Mouse (Mus musculus) embryonic facial prominence, embryonic 15.5 days (tissue): Measurements from ENCODE around the gene Syne2. TPM values are rescaled to one million over a fixed set of nuclear protein-coding genes. Genes with fewer than 3 reads are reported as not detected.

Source experiments
- ATAC-seq: fragments of 200-750 bp; cut with Nextera tagmentation; 2 replicates; pipeline ENCODE4 v1.8.0; 2017; ENCODE audit warnings: low read depth, moderate TSS enrichment; ENCODE audit not compliant: insufficient number of reproducible peaks, low FRiP score, low TSS enrichment
- H3K27ac ChIP-seq: fragments of 300-500 bp; sonication (generic); replicated peaks from 2 replicates; pipeline ENCODE4 v1.5.1; 2015; ENCODE audit warnings: mild to moderate bottlenecking, inconsistent platforms
- H3K27me3 ChIP-seq: fragments of 300-500 bp; sonication (generic); 2 replicates; pipeline ENCODE4 v1.6.1; 2015; ENCODE audit warnings: inconsistent platforms
- H3K36me3 ChIP-seq: fragments of 300-500 bp; sonication (generic); 2 replicates; pipeline ENCODE4 v1.6.1; 2015; ENCODE audit warnings: mild to moderate bottlenecking, inconsistent platforms
- H3K4me1 ChIP-seq: fragments of 300-500 bp; sonication (generic); 2 replicates; pipeline ENCODE4 v1.6.1; 2015; ENCODE audit warnings: inconsistent platforms
- H3K4me2 ChIP-seq: fragments of 300-500 bp; sonication (generic); replicated peaks from 2 replicates; pipeline ENCODE4 v1.6.1; 2015; ENCODE audit warnings: mild to moderate bottlenecking, inconsistent platforms
- H3K4me3 ChIP-seq: fragments of 300-500 bp; sonication (generic); replicated peaks from 2 replicates; pipeline ENCODE4 v1.5.1; 2015; ENCODE audit warnings: mild to moderate bottlenecking, inconsistent platforms
- H3K9ac ChIP-seq: fragments of 300-500 bp; sonication (generic); 2 replicates; pipeline ENCODE4 v1.6.1; 2015; ENCODE audit warnings: inconsistent platforms
- H3K9me3 ChIP-seq: fragments of 300-500 bp; sonication (generic); replicated peaks from 2 replicates; pipeline ENCODE4 v1.6.1; 2016; ENCODE audit warnings: inconsistent platforms
- WGBS: fragments of 180-500 bp; shearing (Covaris S2); methylation state at CpG from one replicate; pipeline ENCODE4 v1.1.7; 2015; 5-methylcytosine and 5-hydroxymethylcytosine counted together
- polyA plus RNA-seq: library from polyadenylated mRNA; unstranded; fragments of >200 nt; fragmentation: Nextera tagmentation; extraction: Ambion mirVana; gene quantifications from 2 replicates; pipeline ENCODE4 v1.2.1, GENCODE M21; 2015

Syne2 gene
- polyA plus RNA-seq, 1 experiment from 2014 or later, result 40.8 TPM

DNA sequence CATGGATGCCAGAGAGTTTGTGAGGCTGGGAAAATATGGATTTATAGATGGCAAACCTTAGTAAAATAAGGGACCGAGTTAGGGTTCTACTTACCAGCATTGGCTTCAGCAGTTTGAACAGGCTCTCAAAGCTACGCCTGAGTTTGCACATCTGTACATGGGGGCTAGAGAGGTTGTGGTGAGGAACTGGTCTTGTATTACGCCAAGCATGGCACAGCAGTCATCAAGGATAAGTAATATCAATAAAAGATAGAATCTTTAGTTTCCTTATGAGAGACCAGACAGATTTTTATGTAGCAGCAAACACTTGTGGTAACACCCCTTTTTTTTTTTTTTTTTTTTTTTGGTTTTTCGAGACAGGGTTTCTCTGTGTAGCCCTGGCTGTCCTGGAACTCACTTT, 194.9 kb downstream of the Syne2 start:
- Histone ChIP-seq H3K4me2 (no peak overlapping the region), H3K4me1 (peaks cover 7% of the 10 kb centered on the region), H3K27me3 (no peaks in the 10 kb centered on the region), H3K9ac (no peak overlapping the region), H3K9me3 (no peaks in the 10 kb centered on the region), H3K27ac (no peak overlapping the region), H3K4me3 (no peak overlapping the region), H3K36me3 (no peaks in the 10 kb centered on the region)
- WGBS, result 89% methylated on average over 3 of the region's 4 CpGs
- no peak for ATAC-seq

DNA sequence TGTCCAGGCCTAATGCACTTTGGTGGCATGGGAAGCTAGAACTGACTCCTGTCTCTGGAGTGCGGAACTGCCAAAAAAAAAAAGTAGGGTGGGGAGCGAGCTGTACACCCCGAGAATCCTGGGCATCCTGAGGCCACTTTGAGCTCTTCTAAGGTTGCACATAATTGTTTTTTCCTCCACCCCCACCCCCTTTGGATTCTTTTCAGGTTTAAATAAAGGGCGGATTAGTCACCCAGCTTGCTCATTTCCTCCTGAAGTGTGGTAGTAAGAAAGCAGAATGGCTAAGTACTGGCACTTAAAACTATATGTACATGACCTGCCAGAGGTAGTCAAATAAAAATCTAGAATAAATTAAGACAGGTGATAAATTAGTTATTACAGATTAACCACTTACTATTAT, 195.5 kb downstream of the Syne2 start:
- H3K4me1 ChIP-seq, result peaks cover 7% of the 10 kb centered on the region
- no peaks in the 10 kb centered on the region for H3K36me3 ChIP-seq
- H3K4me3 ChIP-seq, result no peak overlapping the region

DNA sequence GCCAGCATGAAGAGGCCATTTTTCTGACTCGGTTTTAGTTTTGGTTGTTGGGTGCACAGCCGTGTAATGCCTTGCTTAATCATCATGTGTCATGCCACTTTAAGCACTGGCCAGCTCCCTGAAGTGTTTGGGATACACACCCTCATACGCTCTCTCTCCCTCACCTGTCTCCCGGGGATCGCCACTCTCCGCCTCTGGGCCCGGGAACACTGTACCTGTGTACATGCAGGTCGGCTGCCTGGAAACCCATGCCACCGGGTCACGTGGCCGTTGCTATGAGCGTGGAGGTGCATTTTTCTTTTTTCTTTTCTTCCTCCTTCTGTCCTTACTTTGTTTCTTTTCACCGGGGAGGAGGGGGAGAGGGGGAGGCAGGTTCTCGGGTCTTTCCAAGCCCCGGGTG, 197.1 kb downstream of the Syne2 start:
- WGBS, result 64% methylated on average over 14 of the region's 15 CpGs
- Histone ChIP-seq H3K4me2 (peak overlapping the region; percentile 8; the same call in 1 of the 2 replicates), H3K27me3 (no peaks in the 10 kb centered on the region), H3K9ac (no peak overlapping the region), H3K27ac (peak overlapping the region; percentile 61), H3K36me3 (no peaks in the 10 kb centered on the region), H3K4me1 (peaks cover 7% of the 10 kb centered on the region), H3K4me3 (no peak overlapping the region), H3K9me3 (no peaks in the 10 kb centered on the region)
- ATAC-seq, result peak; percentile 52; the same call in 1 of the 2 replicates

More for the DNA sequence above, 195.5 kb downstream of the Syne2 start:
- Histone ChIP-seq H3K27me3 (no peaks in the 10 kb centered on the region), H3K9ac (no peak overlapping the region), H3K4me2 (no peak overlapping the region), H3K9me3 (no peaks in the 10 kb centered on the region), H3K27ac (no peak overlapping the region)
- 53% methylated on average over 4 of the region's 4 CpGs for WGBS
- ATAC-seq, result no peak

DNA sequence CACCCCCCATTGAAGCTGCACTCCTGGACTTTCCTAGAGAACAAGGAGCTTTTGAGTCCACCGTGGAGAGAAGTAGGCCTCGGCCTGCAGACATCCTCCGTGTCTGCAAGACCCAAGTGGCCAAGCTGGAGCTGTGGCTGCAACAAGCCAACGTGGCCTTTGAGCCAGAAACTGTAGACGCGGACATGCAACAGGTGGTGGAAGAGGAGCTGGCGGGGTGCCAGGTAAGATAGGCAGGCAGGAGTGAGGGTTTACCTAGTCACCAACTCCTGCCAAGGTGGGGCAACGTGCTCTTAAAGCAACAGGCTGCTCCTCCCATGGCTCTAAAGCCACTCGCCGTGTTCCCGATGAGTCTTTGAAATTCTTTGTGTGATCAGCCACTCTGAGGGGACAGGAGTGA, 197.6 kb downstream of the Syne2 start:
- no peaks in the 10 kb centered on the region for H3K9me3 ChIP-seq
- no peak overlapping the region for H3K4me3 ChIP-seq
- H3K4me2 ChIP-seq, result peak overlapping the region; percentile 8; the same call in 1 of the 2 replicates
- H3K36me3 ChIP-seq, result no peaks in the 10 kb centered on the region
- peaks cover 7% of the 10 kb centered on the region for H3K4me1 ChIP-seq
- 74% methylated on average over 11 of the region's 11 CpGs for WGBS
- no peak for ATAC-seq
- no peaks in the 10 kb centered on the region for H3K27me3 ChIP-seq
- H3K27ac ChIP-seq, result peak overlapping the region; percentile 61
- H3K9ac ChIP-seq, result no peak overlapping the region

DNA sequence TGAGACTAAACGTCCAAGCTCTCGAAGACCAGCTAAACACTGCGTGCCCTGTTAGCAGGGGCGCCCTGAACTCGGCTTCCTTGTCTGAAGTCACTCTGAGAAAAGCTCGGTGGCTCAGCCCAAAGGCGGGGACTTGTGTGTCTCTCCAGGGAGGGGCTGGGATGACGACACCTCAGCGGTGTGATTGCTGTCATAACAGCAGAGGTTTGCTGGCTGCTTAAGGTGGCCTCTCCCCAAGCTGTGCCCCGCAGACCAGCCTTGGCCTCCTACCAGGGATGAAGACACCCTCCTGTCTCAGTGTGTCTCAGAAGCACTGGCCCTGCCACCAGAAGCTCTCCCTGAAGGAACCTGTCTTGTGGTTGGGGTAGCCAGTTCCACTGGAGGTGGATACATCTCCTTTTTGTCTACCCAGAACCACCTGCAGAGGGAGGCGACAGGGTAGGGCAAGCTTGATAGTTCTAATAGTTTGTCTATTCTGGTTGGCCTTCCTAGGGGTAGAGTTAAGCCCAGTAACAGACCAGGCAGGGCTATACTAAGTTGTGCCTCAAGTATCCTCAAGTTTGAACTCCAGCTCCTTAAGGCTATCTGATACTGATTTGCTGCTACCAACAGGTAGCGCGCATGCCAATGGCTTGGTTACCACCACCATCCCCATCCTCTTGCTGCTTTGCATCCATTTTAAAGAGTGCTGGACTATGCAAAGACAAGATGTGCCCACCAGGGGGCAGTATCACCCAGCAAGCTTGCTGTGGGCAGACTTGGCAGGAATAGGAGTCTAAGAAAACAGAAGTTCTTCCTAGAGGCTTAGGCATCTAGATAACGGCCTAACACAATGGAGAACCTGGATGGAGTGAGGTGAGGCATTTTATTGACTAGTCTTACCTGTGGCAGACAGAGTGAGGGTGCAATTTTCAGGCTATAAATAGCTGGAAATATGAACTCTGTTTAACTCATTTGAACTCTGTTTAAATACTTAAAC, 198.5 kb downstream of the Syne2 start:
- WGBS, result 71% methylated on average over 14 of the region's 14 CpGs
- H3K4me3 ChIP-seq, result no peak overlapping the region
- H3K4me1 ChIP-seq, result peaks cover 7% of the 10 kb centered on the region
- peak; percentile 25; the same call in 1 of the 2 replicates for ATAC-seq
- H3K27me3 ChIP-seq, result no peaks in the 10 kb centered on the region
- no peaks in the 10 kb centered on the region for H3K36me3 ChIP-seq
- H3K27ac ChIP-seq, result no peak overlapping the region
- no peaks in the 10 kb centered on the region for H3K9me3 ChIP-seq
- no peak overlapping the region for H3K4me2 ChIP-seq
- H3K9ac ChIP-seq, result no peak overlapping the region

DNA sequence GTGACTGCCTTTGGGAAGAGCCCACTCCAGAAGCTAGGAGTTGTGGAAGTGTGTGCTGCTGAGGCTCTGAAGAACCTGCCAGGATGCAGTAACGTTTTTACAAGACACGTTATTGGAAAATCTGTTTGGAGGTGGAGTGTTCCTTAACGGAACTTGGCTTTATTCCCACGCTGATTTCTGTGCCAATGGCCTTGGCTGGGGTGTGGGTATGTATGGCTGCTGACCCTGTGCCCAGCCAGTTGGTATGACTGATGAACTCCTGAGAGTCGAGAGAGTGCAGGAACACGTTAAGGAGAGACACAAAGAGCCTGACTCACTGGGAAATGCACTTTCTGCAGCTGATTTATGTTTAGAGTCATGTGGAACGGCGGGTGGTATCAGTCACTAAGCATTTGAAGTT, 200.7 kb downstream of the Syne2 start:
- WGBS, result 61% methylated on average over 8 of the region's 8 CpGs
- no peak for ATAC-seq

DNA sequence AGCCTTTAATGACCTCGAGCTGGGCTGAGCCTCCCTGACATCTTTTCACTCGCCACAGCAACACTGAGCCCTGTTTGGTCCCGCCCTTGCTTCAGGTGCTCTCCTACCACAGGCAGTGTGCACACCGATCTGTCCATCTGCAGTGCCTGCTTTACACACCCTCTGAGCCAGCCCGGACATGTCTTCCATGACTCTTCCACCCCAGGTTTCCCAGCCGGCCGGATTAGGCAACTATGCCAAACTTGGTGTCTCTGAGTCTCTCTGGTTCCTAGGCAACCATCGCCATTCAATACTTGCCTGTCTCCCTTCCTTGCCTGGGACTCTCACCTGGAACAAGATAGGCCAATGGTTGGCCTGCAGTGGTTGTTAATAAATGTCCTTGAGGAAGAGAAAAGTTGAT, 224.4 kb downstream of the Syne2 start:
- 70% methylated on average over 8 of the region's 8 CpGs for WGBS
- no peak; the same call in 1 of the 2 replicates for ATAC-seq
- no peaks in the 10 kb centered on the region for H3K9me3 ChIP-seq
- no peak overlapping the region for H3K4me2 ChIP-seq
- H3K36me3 ChIP-seq, result peaks cover 37% of the 10 kb centered on the region
- no peaks in the 10 kb centered on the region for H3K4me1 ChIP-seq
- no peaks in the 10 kb centered on the region for H3K27me3 ChIP-seq
- no peak overlapping the region for H3K27ac ChIP-seq
- no peak overlapping the region for H3K4me3 ChIP-seq
- no peak overlapping the region for H3K9ac ChIP-seq

More for the DNA sequence above, 200.7 kb downstream of the Syne2 start:
- no peak overlapping the region for H3K4me3 ChIP-seq
- no peaks in the 10 kb centered on the region for H3K27me3 ChIP-seq
- H3K9me3 ChIP-seq, result no peaks in the 10 kb centered on the region
- peaks cover 7% of the 10 kb centered on the region for H3K4me1 ChIP-seq
- H3K36me3 ChIP-seq, result no peaks in the 10 kb centered on the region
- H3K27ac ChIP-seq, result no peak overlapping the region
- H3K9ac ChIP-seq, result no peak overlapping the region
- H3K4me2 ChIP-seq, result no peak overlapping the region

DNA sequence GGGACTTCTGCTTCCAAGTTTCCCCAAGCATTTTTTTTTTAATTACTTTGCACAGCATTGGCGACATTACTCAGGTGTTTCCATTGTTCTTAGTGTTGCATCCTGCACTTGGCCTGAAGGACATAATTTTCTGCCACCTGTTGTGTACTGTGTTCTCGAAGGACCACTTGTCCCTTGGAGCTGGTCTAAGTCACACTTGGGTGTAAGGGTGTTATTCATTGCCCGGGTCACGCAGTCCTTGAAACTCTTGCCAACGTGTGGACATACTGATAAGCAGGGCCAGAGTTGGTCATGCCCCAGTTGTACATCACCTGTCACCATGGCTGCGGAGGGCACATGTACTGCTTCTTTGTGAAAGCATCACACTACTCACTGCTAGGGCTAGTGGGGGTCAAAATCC, 228.6 kb downstream of the Syne2 start:
- Histone ChIP-seq H3K4me3 (no peak overlapping the region), H3K4me1 (no peaks in the 10 kb centered on the region), H3K27me3 (no peaks in the 10 kb centered on the region), H3K36me3 (peaks cover 23% of the 10 kb centered on the region), H3K4me2 (no peak overlapping the region), H3K9ac (no peak overlapping the region), H3K27ac (no peak overlapping the region), H3K9me3 (no peaks in the 10 kb centered on the region)
- 90% methylated on average over 6 of the region's 6 CpGs for WGBS
- no peak for ATAC-seq

DNA sequence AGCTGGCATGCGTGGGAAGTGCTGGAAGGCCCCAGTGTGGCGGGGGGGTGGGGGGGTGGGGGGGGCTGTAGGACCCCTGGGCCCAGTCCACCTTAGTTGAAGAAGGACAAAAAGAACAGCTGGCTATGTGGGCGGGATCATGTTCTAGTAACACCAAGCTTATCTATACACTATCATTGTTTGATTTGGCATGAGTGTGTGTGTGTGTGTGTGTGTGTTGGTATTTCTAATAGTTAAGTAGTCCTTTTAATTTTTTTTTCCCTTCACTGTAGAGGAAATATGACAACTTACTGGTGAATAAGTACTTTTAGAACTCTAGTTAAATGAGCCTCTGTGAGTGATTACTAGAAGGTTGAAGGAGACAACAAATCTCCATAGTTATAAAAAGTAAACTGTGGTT, 230.0 kb downstream of the Syne2 start:
- no peak overlapping the region for H3K4me3 ChIP-seq
- H3K9me3 ChIP-seq, result no peaks in the 10 kb centered on the region
- no peaks in the 10 kb centered on the region for H3K27me3 ChIP-seq
- no peaks in the 10 kb centered on the region for H3K4me1 ChIP-seq
- H3K9ac ChIP-seq, result no peak overlapping the region
- H3K36me3 ChIP-seq, result peaks cover 11% of the 10 kb centered on the region
- ATAC-seq, result no peak
- no peak overlapping the region for H3K4me2 ChIP-seq
- WGBS, result 72% methylated on average over 3 of the region's 3 CpGs
- H3K27ac ChIP-seq, result no peak overlapping the region

DNA sequence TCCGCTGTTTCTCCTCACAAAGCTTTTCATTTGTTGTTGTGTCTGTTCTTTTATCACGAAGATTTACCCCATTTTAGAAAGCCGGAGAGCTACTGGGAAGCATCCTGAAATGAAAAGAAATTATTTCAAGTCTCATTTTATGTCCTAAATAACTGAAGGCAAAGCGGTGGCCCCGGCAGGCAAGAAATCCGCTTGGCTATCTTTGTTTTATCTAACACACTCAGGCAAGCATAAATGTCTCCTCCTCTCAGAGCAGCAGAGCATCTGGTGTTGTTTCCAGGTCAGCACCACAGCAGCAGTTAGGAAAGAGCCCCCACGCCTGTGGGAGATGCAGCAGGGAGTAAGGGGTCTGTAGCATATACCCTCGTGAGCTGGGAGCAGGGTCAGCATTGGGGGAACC, 230.7 kb downstream of the Syne2 start:
- H3K4me3 ChIP-seq, result no peak overlapping the region
- WGBS, result 77% methylated on average over 8 of the region's 8 CpGs
- H3K9me3 ChIP-seq, result no peaks in the 10 kb centered on the region
- ATAC-seq, result no peak
- no peaks in the 10 kb centered on the region for H3K27me3 ChIP-seq
- H3K4me2 ChIP-seq, result no peak overlapping the region
- no peak overlapping the region for H3K9ac ChIP-seq
- no peak overlapping the region for H3K27ac ChIP-seq
- H3K4me1 ChIP-seq, result no peaks in the 10 kb centered on the region
- peaks cover 3% of the 10 kb centered on the region for H3K36me3 ChIP-seq

DNA sequence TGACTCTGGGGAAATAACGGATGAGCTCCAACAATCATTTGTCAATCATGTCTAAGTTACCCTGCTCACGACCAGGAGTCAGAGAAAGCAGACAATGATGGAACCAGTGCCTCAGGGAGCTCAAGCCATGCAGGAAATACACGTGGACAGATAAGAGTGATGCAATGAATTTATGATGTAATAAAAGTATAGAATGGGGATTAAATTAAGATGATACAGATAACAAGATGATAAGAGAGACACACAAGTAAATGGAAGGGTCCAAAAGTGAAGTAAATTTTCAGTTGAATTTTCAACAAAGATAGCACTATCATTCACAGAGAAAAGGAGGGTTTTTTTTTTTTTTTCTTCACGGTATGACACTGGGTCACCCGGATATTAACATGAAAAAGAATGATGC, 231.4 kb downstream of the Syne2 start:
- Histone ChIP-seq H3K27me3 (no peaks in the 10 kb centered on the region), H3K4me3 (no peak overlapping the region), H3K27ac (no peak overlapping the region), H3K9ac (no peak overlapping the region), H3K4me1 (no peaks in the 10 kb centered on the region), H3K9me3 (no peaks in the 10 kb centered on the region), H3K36me3 (no peaks in the 10 kb centered on the region), H3K4me2 (no peak overlapping the region)
- 68% methylated on average over 5 of the region's 5 CpGs for WGBS
- ATAC-seq, result no peak

DNA sequence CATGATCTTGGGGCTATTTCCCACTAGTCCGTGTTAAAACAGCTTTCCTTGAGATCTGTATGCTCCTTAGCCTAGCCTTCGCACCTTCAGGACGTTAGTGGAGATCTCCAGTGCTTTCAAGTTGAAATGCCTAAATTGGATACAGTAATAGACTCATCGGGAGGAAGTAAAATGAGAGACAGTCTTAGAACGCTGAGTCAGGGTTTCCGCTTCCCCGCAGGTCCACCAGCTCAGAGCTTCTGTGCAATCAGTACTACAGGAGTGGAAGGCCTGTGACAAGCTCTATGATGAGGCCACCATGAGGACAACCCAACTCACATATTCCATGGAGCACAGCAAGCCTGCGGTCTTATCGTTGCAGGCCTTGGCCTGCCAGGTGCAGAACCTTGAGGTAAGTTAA, 233.9 kb downstream of the Syne2 start:
- H3K9me3 ChIP-seq, result no peaks in the 10 kb centered on the region
- no peak overlapping the region for H3K4me3 ChIP-seq
- H3K4me2 ChIP-seq, result no peak overlapping the region
- no peak overlapping the region for H3K9ac ChIP-seq
- 87% methylated on average over 9 of the region's 9 CpGs for WGBS
- H3K4me1 ChIP-seq, result no peaks in the 10 kb centered on the region
- no peaks in the 10 kb centered on the region for H3K27me3 ChIP-seq
- H3K27ac ChIP-seq, result no peak overlapping the region
- no peak for ATAC-seq
- H3K36me3 ChIP-seq, result peaks cover 12% of the 10 kb centered on the region
